Mouse (Mus musculus): ENCODE data around the gene Ulk1.
"Not testable (repeated sequence)": the region's sequence is repeated elsewhere in the genome, so short reads cannot be mapped to it uniquely, and the experiment has no call there.

Gene Ulk1

DNA sequence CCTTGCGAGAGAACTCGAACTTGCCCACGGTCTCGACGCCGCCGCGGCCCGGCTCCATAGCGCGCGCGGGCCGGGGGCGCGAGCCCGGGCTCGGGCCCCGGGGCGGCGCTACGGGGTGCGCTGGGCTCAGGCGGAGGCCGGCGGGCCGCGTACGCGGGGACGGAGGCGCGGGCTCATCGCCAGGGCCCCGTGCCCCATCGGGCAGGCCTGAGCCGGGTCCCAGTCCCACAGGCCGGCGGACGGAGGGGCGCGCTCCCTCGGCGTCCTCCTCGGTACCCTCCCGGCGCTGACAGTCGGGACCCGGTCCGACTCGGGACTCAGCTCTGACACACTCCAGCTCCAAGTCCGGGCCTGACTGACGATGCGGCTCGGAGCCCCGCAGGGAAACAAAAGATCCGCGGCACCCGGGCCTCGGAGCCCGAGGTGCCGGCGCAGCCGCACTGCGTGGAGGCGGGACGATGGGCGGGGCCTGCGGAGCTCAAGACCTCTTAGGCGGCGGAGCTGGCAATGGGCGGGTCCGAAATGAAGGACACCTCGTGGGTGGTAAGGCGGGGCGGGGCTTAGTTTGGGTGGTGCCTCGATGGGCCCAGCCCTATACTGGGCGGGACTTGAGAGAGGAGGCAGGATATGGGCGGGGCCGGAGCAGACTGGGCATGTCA, at the start of gene Ulk1:
Gene Ulk1 (minus strand): TSS at position 431 of the 659 bp plus-strand sequence.
- ATAC-seq (ENCODE audit: low TSS enrichment): peak; percentile 88

DNA sequence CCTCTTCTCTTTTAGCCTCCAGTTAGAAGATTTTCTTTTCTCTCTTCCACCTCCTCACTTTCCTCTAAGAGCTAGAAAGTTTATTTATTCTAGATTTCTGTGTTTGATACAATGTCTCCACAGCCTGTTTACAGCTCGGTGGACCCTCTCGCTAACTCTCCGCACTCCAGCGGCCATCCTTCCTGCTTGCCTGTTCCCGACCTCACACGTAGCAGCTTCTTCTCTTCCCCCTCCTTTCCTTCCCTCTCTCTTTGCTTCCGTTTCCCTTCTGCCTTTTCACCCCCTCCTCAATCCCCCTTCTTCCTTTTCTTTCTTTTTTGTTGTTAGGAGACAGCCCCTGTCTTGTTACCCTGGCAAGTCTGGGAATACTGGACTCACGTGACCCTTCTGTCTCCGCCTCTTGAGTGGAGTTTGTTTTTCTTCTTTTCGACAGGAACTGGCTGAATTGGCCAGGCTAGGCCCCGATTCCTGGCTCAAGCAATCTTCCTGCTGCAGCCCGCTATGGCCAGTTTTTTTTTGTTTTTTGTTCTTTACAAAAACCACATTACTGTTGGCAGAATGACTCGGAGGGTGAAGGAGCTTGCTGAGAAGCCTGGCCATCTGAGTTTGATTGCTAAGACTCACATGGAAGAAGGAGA, 49.2 kb upstream of the Ulk1 start:
- ATAC-seq (ENCODE audit: low TSS enrichment): 0 out of 2 replicates have a peak, but pooled peaks have one; percentile 13

DNA sequence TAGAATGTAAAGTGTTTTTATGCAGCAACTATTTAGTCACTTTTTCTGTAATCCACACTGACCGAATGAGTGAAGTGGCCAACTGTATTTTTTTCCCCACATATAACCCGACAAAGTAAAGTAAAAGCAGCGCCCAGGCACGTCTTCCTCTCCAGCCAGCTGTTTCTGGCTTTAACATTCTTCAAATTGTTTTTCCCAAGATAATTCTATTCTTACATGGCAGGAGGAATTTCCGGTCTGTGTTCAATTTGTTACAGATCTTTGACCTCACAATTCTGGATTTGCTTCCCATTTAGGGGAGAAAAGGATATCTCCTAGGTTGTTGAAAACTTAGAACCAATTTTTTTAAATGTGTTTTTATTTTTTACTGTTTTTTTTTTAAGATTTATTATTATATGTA, 47.2 kb upstream of the Ulk1 start:
- ATAC-seq (ENCODE audit: low TSS enrichment): no peak

DNA sequence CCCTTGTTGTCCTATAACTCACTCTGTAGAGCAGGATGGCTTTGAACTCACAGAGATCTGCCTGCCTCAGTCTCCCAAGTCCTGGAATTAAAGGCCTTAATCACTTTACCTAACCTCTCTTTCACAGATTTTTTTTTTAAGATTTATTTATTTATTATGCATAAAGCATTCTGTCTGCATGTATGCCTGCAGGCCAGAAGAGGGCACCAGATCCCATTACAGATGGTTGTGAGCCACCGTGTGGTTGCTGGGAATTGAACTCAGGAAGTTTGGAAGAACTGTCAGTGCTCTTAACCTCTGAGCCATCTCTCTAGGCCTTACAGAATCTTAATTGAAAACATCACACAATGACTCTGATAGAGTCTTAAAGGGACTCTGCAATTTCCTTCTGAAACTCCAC, 43.1 kb upstream of the Ulk1 start:
- no peak for ATAC-seq (ENCODE audit: low TSS enrichment)

DNA sequence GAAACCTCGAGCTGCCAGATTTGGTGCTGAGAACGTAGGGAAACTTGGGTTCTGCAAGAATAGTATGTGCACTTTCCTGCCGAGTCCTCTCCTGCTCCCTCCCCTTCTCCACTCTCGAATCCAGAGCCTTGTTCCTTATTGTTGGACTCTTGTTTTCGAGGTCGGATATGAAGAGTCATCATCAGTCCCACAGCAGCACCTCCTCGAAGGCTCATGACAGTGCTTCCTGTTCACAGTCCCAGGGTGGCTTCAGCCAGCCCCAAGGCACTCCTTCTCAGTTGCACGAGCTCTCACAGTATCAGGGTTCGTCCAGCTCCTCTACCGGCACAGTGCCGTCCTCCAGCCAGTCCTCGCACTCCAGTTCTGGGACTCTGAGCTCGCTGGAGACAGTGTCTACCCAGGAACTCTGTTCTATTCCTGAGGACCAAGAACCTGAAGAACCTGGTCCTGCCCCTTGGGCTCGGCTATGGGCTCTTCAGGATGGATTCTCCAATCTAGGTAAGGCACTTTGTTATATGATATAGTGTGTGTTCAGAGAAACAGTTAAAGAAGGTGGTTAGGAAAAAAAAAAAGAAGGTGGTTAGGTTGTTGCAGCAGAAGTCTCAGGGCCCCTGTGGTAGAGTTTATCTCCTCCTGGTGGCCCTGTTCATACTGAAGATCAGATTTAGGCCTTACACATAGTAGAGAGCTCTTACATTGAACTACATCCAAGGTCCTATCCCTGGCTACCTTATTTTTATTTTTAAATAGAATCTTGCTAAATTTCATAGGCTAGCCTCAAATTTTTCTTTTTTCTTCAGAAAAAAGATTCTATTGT, 31.4 kb upstream of the Ulk1 start:
- ATAC-seq (ENCODE audit: low TSS enrichment): no peak

DNA sequence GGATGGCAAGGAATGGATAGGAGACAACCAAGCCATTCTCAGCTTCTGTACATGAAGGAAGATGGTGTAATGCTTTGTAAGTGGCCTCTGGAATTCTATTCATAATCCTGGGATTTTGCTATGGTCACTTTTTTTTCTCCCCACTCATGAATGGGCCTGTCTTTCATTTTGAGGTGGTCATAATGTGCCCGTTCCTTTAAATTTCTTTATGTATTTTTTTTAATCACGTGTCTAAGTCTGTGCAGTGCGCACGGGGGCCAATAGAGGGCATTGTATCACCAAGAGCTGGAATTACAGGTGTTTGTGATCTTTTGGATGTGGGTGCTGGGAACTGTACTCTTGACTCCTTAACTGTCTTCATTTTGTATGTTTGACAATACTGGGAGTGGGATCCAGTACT, 30.6 kb upstream of the Ulk1 start:
- no peak for ATAC-seq (ENCODE audit: low TSS enrichment)

DNA sequence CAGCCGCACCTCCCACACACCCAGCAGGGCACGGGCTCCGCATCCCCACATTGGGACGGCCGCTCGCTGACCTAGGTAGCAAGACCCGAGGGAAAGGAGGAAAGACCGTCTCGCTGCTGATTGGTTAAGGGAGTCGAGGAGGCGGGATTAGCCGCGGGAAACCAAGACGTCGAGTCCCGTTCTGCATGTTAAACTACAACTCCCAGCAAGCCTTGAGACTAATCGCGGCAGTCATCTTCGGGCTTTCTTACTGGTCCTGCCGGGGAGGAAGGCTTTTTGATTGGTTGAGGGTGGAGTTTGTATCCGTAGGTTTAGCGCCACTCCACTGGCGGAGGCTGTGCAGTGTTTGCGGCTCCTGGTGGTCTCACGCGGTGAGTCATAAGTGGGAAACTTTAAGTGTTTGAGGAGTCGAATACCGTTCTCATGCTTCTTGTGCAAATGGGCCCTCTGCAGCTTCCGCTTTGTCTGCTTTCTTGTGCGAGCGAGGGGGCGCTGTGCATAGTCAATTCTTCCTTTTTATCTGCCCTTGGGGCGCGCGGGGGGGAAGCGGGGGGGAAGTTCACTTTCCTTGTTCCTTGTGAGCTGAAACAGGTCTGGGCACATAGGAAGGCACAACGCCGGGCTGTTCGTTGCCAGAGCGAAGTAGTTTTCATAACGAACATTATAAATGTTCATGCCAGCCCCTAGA, 29.9 kb upstream of the Ulk1 start, which contains the start of the genes Hscb and Chek2:
Gene Hscb (minus strand): TSS at position 100 of the 688 bp plus-strand sequence.
Gene Chek2 (plus strand): TSS at position 302 of the 688 bp plus-strand sequence.
- ATAC-seq (ENCODE audit: low TSS enrichment): peak; percentile 100

DNA sequence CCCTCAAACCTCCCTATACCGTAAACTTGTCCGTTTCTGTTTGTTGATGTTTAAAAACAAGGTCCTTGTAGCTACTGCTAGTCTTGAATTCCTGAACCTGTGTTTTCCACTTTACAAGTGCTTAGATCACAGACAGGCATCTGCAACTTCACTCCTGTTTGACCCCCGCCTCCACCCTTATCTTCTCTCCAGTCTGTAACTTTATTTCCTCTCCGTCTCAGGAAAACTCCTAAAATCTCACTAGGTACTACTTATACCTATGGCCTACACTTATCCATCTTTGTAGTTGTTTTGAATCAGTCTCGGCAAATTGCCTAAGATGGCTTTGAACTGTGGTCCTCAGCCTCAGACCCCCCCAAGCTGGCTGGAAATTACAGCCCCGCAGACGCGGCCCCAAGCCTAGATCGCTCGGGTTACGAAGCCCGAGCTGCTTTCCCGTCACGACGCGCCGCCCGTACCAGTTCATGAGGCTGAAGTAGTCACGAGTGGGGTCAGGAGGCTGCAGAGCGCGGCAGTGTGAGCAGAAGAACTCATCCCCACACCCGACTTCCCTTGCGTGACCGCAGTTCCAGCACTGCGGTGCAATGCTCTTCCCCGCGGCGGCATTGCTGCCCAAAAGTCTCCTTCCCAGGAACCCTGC, 29.3 kb upstream of the Ulk1 start:
- no peak; the same call in 1 of the 2 replicates for ATAC-seq (ENCODE audit: low TSS enrichment)

DNA sequence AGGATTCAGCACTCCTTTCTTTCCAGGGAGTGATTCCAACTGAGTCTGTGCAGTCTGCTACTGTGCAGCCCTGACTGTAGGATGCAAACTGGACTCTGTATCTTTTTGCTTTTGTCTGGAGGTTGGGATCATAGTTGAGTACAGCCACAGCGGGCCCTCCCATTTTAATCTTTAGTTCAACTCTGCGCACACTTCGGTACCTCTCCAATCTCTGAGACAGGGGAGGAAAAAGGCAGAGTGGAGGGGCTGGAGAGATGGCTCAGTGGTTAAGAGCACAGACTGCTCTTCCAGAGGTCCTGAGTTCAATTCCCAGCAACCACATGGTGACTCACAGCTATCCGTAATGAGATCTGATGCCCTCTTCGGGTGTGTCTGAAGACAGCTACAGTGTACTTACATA, 28.1 kb upstream of the Ulk1 start:
- not testable (repeated sequence) for ATAC-seq (ENCODE audit: low TSS enrichment)

DNA sequence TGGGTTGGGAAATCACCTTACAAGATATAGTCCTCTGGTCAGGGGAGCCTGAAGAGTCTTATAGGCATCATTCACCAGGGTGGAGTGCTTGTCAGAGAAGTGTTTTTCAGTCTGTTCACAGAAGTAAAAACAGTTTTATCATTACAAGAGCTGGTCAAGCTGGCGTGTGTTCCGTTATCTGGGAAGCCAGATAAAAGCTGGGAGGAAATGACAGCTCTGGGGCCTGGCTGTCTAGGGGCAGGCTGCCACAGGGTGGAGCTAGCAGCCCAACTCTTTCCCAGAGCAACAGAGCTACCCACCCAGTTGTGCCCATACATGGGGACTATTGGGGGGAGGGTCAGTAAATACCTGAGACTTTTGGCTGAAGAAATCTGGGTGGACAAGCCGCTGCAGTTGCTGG, 26.1 kb upstream of the Ulk1 start:
- no peak for ATAC-seq (ENCODE audit: low TSS enrichment)

DNA sequence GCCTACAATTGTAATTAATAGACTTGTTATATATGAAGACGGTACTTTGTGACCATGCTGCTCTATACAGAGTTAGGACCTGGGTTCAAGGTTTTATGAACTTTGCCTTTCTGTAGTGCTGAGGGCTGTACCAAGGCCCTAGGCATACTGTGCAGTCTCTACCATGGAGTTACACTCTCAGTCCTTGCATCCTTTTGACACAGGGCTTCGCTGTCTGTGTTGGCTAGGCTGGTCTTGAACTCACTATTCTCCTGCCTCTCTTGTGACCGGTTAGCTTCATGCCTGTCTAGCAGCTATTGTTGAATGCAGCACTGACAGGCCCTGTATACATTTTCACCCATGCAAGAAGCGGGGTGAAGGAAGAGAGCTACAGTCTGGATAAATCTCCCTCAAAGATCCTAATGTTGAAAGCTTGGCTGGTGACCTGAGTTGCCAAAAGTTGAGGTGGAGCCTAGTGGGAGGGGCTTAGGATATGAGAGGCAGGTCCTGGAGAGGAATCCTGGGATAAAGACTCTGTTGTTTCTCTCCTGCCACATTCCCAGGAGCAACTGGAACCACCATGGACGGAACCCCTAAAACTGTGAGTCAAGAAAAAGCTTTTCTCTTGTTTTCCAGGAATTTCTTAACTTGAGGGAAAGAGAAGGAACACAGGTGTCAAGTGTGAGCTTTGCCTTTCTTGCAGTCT, 21.3 kb upstream of the Ulk1 start:
- ATAC-seq (ENCODE audit: low TSS enrichment): no peak

DNA sequence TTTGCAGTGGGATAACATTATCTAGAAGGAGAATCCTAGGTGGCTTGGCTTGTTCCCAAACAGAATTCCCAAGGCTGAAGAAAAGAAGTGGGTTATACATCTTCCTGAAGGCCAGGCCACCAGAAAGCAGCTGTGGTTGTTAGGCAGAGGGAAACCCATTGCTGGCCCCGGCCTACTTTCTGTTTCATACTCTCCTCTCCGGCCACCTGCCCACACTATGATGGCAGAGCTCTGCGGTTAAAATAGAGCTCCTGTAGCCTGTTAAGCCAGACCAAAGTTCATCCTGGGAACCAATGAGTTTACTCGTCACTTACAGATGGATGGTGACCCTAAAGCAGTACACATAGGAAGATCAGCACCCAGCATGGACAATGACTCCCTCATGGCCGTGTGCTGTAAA, 17.7 kb upstream of the Ulk1 start:
- no peak for ATAC-seq (ENCODE audit: low TSS enrichment)

DNA sequence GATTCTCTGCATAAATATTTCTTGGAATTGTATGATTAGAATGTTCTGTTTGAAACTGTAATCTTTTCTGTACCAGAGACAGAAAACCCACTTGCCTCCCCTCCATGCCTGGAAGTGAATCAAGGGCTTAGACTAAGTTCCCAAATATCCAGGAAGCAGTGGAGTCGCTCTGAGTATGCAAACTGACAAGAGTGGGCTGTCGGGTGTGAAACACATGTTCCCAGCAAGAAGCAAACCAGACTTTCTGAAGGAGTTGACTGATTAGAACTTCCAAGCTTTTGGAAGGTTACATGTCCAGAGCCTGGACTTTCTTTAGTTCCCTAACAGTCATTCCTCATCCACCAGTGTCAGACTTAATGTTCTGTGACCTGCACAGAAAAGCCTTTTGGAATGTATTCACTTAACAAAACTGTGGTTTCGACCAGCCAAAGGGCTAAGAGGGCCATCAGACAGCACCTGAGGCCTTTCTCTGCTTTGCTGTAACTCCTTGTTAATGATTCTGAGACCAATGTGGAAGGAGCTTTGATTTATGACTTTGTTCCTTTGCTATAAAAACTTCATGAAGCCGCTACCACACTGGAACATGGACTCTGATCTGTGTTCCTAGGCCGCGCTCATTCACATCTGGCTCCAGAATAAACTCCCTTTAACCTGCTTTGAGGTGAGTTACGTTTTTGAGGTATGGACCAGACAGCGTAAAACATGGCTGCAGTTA, 17.0 kb upstream of the Ulk1 start:
- ATAC-seq (ENCODE audit: low TSS enrichment): peak; percentile 89; the same call in 1 of the 2 replicates

DNA sequence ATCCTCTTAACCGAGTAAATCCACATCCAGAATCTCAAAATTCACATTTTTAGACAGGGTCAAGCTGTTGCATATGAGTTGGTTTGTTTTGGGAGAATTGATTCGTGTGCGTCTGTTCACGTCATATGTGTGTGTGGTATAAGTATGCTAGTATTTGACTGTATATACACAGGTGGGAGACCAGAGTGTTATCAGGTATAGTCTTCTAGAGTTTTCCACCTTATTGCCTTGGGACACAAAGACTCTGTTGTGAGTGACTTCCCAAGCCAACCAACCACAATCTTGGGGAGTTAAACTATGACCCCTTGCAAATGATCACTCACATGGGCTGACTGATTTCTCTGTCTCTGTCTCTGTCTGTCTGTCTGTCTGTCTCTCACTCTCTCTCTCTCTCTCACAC, 14.5 kb upstream of the Ulk1 start:
- ATAC-seq (ENCODE audit: low TSS enrichment): no peak

DNA sequence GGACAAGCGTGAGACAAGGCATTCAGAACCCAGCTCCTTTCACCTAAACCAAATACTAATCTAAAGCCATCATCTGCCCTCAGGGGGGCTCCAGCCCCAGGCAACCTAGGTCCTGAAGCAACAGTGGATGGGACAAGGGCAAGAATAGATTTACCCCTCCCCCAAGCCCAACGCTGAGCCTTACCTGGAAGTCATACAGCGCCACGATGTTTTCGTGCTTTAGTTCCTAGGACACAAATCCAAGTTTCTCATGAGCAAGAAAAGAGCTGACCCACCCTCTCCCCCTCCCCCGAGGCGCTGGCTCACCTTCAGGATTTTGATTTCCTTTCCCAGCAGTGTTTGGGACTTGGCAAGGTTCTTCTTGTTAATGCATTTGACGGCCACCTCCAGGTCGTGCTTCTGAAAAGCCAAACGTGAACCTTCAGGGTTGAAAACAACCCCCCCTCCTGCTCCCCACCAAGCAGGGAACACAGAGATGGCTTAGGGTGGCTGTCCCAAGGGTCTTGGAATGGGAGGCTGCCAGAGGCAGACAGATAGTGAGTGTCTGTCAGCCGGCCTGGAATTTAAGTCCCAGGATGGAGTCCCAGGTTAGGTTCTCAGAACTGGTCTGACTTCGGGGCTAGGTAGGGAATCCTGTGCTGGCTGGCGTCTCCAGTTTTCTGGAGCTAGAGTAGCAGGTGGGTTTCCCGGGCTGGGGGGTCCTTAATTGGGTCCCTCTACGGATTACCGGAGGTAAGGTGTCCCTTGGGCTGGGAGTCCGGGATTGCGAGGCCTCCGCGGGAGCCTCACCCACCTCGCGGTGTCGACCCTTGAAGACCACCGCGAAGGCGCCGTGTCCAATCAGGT, 853 bp downstream of the Ulk1 start:
- ATAC-seq (ENCODE audit: low TSS enrichment): 0 out of 2 replicates have a peak, but pooled peaks have one; percentile 6

DNA sequence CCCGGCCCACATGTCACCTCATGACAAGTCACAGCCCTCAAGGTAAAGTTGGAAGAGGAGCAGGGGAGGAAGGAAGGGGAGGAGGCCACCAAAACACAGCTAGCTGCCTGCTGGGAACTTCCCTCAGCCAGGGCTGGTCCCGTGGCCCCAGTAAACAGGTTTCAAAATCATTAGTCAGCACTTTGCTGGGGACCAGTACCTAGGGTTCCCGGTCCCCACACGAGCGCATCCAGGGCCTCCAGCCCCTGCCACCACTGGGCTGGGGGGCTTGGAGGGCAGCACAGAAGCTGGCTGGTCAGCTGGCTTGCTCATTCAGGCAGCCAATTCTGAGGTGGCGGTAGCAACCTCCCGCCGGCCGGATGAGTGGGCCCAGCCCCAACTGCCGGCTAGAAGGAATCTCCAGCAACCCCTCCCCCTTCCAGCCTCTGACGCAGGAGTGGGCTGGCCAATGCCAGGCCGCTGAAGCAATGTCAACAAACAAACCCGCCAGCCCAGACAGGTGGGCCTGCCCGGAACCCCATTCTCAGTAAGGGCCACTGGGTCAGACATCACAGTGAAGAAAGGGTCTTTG, 1.8 kb downstream of the Ulk1 start:
- peak; percentile 58; the same call in 1 of the 2 replicates for ATAC-seq (ENCODE audit: low TSS enrichment)

DNA sequence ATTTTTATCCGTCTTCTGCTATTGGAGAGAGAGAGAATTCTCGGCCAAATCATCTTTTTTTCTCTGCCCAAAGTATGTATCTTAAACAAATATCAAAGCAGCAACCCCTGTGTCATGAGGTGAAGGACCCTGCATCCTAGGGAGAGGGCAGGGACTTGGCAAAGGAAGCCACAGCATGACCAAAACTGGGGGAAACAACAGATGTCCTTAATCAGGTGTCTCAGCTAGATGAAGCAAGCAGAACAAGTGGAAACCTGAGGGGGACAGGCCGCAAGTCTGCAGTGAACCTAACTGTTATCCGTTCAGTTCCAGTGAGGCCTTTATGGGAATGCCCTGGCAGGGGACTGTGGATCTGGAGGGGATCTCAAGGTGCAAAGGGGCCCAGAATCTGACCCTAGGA, 2.4 kb downstream of the Ulk1 start:
- ATAC-seq (ENCODE audit: low TSS enrichment): no peak

DNA sequence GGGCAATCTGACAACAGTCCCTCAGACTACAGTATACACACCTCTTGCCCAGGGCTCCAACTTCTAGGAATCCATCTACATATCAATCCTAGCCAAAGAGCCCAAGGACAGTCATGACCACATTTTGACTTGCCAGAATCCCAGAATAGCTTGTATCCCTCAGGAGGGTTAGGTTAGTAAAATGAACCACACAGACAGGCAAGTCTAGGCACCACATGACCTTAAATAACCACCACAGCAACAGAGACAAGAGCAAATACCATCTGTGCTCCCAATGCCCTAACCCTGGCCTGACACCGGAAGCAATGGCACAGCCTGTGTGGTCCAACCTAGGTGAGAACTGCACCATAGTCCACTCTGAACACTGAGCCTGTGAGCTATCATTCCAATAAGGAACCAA, 3.2 kb downstream of the Ulk1 start:
- no peak for ATAC-seq (ENCODE audit: low TSS enrichment)

DNA sequence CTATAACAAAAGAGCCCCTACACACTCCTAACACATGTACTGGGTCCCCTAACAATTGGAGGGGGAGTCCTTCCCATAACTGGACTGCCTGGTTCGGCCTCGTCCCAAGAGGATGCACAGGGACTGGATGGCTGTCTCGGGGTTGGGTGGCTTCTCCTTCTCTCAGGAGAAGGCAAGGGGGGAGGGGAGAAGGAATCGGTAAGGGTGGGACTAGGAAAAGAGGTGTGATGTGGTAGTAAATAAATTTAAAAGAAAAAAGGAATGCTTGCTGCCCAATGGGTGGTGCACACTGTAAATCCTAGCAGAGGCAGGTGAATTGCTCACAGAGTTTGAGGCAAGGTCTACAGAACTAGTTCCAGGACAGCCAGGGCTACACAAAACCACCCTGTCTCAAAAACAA, 3.7 kb downstream of the Ulk1 start:
- no peak for ATAC-seq (ENCODE audit: low TSS enrichment)

Measured in frontal cortex, adult (tissue).